Mouse (Mus musculus) forebrain, embryonic 10.5 days (tissue): ENCODE data around the gene Gba2. TPM values are rescaled to one million over a fixed set of nuclear protein-coding genes. Genes with fewer than 3 reads are reported as not detected.

Experiments used
- DNase-seq: peaks from one replicate; pipeline ENCODE4 v3.0.0-alpha.2; 2017; ENCODE audit warnings: low spot score; ENCODE audit errors: extremely low spot score
- H3K27ac ChIP-seq: fragments of 300-500 bp; sonication (generic); 2 replicates; pipeline ENCODE4 v1.5.1; 2016; ENCODE audit warnings: mild to moderate bottlenecking
- H3K27me3 ChIP-seq: fragments of 300-500 bp; sonication (generic); 2 replicates; pipeline ENCODE4 v1.6.1; 2016; ENCODE audit warnings: mild to moderate bottlenecking; ENCODE audit not compliant: poor library complexity, severe bottlenecking
- H3K36me3 ChIP-seq: fragments of 300-500 bp; sonication (generic); replicated peaks from 2 replicates; pipeline ENCODE4 v1.6.1; 2016; ENCODE audit warnings: mild to moderate bottlenecking, moderate library complexity
- H3K4me1 ChIP-seq: fragments of 300-500 bp; sonication (generic); 2 replicates; pipeline ENCODE4 v1.6.1; 2016
- H3K4me3 ChIP-seq: fragments of 300-500 bp; sonication (generic); 2 replicates; pipeline ENCODE4 v1.5.1; 2016; ENCODE audit warnings: mild to moderate bottlenecking, moderate library complexity
- H3K9me3 ChIP-seq: fragments of 300-500 bp; sonication (generic); 2 replicates; pipeline ENCODE4 v1.6.1; 2016; ENCODE audit warnings: mild to moderate bottlenecking, moderate library complexity
- WGBS: fragments of 180-500 bp; shearing (Covaris S2); methylation state at CpG from one replicate; pipeline ENCODE4 v1.1.7; 2016; 5-methylcytosine and 5-hydroxymethylcytosine counted together
- polyA plus RNA-seq: library from polyadenylated mRNA; unstranded; fragments of >200 nt; fragmentation: Nextera tagmentation; extraction: Ambion mirVana; gene quantifications from 2 replicates; pipeline ENCODE4 v1.2.1, GENCODE M21; 2016

The Gba2 gene
- polyA plus RNA-seq, 1 experiment from 2014 or later: 24.3 TPM

DNA sequence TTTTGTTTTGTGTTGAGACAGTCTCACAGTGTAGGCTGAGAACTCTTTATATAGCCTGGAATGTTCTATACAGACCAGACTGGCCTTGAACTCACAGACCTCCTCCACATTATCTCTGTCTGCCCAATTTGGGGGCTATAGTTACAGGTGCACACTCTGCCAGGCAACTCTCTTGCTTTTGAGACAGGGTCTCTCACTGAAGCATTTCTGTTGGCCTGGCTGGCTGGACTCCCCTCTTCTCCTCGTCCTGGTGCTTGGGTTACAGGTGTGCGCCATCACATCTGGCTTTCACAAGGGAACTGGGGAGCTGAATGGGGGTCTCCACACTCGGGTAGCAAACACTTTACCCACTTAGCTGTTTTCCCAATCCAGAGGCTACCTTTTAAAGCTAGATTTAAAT, 13.3 kb upstream of the Gba2 start:
- Histone ChIP-seq H3K27me3 (no peaks in the 10 kb centered on the region), H3K9me3 (no peaks in the 10 kb centered on the region), H3K36me3 (no peaks in the 10 kb centered on the region), H3K4me1 (no peaks in the 10 kb centered on the region; the same call in 1 of the 2 replicates), H3K27ac (no peak overlapping the region), H3K4me3 (no peak overlapping the region)
- DNase-seq: no peak
- WGBS: 82% methylated on average over 3 of the region's 3 CpGs

DNA sequence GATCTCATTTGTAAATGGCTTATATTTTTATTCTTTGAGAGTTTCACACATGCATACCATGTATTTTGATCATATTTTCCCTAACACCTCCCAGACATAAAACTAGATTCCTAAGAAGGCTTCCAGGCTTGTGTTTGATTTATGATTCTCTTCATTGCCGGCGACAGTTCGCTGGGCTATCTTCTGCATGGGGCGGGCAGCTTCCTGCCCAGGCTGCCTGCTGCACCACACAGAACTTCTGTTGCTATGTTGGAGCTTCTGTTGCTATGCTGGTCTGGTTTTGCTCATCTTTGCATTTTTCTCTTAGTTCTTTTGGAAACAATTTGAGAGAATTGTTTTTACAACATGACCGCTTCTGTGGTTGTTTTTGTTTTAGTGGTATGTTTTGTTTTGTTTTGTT, 12.9 kb upstream of the Gba2 start:
- Histone ChIP-seq H3K36me3 (no peaks in the 10 kb centered on the region), H3K9me3 (no peaks in the 10 kb centered on the region), H3K4me1 (peaks cover under 1% of the 10 kb centered on the region), H3K27ac (no peak overlapping the region), H3K4me3 (no peak overlapping the region), H3K27me3 (no peaks in the 10 kb centered on the region)
- 95% methylated on average over 5 of the region's 5 CpGs for WGBS
- DNase-seq: no peak

DNA sequence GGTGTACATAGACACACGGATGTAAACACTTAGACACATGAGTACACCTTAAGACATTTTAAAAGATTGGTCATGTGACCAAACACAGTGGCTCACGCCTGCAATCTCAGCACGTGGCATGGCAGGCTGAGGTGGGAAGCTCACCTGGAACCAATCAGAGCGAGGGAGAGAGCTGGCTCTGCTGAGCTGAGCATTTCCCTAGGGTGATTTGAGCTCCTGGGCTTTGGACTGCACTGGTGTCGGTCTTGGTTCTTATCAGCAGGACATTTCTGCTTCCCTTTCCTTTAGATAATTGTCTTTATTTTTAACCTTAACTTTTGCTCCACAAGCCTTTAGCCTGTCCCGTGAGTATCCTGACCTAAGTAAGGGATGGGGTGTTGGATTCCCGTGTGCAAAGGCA, 9.0 kb upstream of the Gba2 start:
- Histone ChIP-seq H3K4me1 (peaks cover 26% of the 10 kb centered on the region), H3K4me3 (no peak overlapping the region), H3K27me3 (no peaks in the 10 kb centered on the region), H3K36me3 (peaks cover 20% of the 10 kb centered on the region), H3K9me3 (no peaks in the 10 kb centered on the region), H3K27ac (no peak overlapping the region)
- no peak for DNase-seq
- 66% methylated on average over 7 of the region's 7 CpGs for WGBS

DNA sequence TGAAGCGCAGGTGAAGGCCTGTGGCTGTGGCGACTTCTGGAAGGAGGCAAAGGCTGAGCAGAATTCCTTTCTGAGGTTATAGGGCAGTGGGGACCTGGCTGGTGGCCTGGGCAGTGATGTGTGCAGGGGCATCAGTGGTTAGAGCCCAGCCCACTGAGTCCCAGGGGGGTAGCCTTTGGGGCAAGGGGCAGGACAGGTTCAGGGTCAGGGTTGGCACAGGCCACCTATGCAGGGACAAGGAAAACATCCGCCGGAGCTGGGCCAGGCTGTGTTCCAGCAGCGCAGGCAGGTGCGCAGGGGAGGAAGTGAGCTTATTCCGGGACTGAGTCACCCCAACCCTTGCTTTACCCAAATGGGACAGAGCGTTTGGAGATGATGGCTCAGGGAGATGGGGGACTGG, 7.7 kb upstream of the Gba2 start:
- DNase-seq: no peak
- Histone ChIP-seq H3K27ac (no peak overlapping the region), H3K4me1 (peaks cover 26% of the 10 kb centered on the region), H3K27me3 (no peaks in the 10 kb centered on the region), H3K36me3 (peaks cover 33% of the 10 kb centered on the region), H3K9me3 (no peaks in the 10 kb centered on the region), H3K4me3 (no peak overlapping the region)
- WGBS: 73% methylated on average over 8 of the region's 8 CpGs

DNA sequence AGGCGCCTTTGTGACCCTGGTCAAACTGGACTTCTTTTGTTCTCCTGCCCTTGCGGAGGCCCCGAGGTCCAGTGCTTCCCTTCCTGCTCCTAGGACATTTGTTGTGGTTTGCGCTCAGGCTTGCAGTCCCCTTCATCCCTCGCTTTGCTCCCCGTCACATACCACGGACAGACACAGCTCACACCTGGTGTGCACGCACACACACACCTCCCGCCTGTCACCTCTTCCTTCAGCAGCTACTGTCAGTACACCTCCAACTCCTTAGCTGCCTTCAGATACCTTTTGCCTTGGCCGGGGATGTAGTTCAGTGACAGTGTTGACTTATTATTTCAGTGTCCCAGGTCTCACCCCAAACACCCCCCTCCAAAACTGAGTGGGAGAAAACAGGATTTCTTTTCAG, 7.0 kb upstream of the Gba2 start:
- no peaks in the 10 kb centered on the region for H3K9me3 ChIP-seq
- no peaks in the 10 kb centered on the region for H3K27me3 ChIP-seq
- WGBS: 56% methylated on average over 10 of the region's 10 CpGs
- DNase-seq: no peak
- H3K27ac ChIP-seq: no peak overlapping the region
- H3K4me3 ChIP-seq: no peak overlapping the region
- peaks cover 40% of the 10 kb centered on the region for H3K36me3 ChIP-seq
- H3K4me1 ChIP-seq: peaks cover 26% of the 10 kb centered on the region

DNA sequence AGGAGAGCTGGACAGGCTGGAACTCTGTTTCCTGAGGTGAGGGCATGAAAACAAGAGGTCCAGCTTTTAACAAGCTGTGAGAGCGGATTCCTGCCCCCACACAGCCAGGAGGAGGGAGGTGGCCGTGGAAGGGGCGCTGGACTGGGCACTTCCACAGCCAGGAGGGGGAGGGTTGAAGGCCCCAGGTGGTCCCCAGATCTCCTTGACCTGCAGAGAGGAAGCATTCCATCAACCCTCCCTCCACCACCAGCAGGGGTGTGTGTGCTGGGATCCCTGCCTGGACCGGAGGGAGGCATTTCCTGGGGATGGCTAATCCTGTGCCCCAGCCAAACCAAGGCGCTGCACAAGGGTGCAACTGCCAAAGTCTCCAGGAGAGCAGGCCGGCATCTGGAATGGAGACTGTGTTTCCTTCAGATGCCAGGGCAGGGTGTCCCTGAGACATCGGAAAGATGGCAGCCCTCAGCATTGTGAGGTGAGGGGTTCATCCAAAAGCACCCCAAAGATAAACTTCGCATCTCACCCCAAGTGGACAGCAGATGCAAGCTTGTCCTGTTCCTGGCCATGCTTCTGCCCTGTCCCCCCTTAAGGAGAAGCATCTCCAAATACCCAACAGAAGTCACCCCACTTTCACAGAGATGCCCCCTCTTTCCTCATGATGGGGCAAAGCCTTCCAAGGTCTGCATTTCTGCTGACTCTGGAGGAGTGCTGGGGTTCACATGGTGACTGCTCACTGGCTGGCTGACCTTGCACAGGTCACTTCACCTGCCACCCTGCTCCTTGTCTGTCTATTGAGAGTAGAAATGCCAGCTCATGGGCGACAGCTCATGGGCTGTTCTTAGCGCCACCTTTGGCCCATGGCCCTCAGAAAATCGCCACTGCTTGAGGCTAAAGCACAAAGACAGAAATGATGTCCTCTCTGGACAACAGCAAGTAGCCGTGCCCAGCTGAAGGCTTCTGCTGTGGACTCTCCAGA, 6.1 kb upstream of the Gba2 start, which contains the start of gene Msmp:
Gene Msmp, minus strand, starts transcription at position 51 of the 973 bp plus-strand sequence.
- WGBS: 67% methylated on average over 12 of the region's 12 CpGs

DNA sequence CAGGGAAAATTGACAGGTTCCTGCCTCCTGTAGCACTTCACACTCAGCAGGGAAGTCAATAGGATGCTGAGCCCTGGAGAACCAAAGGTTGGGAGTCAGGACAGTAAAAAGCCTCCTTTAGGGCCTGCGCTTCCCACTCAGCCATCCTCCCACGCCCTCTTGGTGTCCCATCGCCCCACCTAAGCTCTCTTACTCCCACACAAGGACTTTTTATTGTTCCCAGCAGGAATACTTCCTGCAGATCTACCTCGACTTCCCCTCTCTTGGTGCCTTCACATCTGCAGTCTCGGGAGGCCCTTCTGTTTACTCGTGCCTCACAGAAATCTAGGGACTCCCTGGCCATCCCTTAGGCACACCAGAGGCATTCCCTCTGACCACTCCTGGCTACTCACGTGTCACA, 4.7 kb upstream of the Gba2 start:
- Histone ChIP-seq H3K4me1 (peaks cover 39% of the 10 kb centered on the region), H3K27ac (no peak overlapping the region), H3K36me3 (peaks cover 47% of the 10 kb centered on the region), H3K27me3 (no peaks in the 10 kb centered on the region), H3K9me3 (no peaks in the 10 kb centered on the region), H3K4me3 (no peak overlapping the region)
- no peak for DNase-seq
- 81% methylated on average over 7 of the region's 7 CpGs for WGBS

More for the DNA sequence above, 6.1 kb upstream of the Gba2 start, which contains the start of gene Msmp:
- Histone ChIP-seq H3K27ac (0 out of 2 replicates have a peak within 1 kb of the TSS, but pooled peaks have one; percentile 11), H3K4me3 (no peak within 1 kb of the TSS), H3K9me3 (no peaks in the 10 kb centered on the region), H3K27me3 (no peaks in the 10 kb centered on the region), H3K4me1 (peaks cover 33% of the 10 kb centered on the region), H3K36me3 (peaks cover 47% of the 10 kb centered on the region)
- DNase-seq: no peak

DNA sequence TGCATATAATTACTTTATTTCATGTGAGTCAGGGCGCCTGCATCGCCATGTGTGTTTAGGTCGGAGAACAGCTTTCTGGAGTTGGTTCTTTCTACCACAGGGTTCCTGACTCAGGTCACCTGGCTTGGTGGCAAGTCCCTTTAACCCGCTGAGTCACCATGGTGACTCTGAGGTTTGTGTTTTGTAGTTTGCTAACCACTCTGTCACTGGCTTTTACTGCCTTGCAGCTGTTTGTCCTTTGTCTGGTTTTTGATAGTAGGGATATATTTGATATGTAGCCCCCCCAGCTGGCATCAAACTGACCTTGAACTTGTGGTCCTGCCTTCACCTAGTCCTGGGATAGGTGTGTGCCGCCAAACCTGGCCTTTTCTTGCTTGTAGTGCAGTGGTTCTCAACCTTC, 3.6 kb upstream of the Gba2 start:
- Histone ChIP-seq H3K36me3 (peaks cover 47% of the 10 kb centered on the region), H3K27ac (no peak overlapping the region), H3K4me1 (peaks cover 49% of the 10 kb centered on the region), H3K27me3 (no peaks in the 10 kb centered on the region), H3K9me3 (no peaks in the 10 kb centered on the region), H3K4me3 (no peak overlapping the region)
- 92% methylated on average over 5 of the region's 5 CpGs for WGBS
- no peak for DNase-seq

DNA sequence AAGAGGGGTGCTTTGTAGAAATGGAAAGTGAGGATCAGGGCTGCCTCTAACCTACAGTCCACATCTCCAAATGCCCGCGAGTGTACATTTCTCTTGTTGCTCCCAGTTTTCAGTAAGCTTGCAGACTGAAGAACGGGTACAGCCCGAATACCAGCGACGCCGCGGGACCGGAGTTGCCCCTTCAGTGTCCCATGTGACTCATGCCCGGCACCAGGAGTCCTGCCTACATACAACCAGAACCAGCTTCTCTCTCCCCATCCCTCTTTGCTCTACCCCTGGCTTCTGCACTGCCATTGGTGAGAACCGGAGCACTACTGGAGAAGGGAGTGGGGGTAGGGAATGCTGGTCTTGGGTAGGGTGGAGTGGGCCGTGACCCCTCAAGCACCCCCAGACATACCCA, 2.7 kb upstream of the Gba2 start:
- Histone ChIP-seq H3K4me1 (peaks cover 56% of the 10 kb centered on the region), H3K36me3 (peaks cover 51% of the 10 kb centered on the region), H3K27me3 (no peaks in the 10 kb centered on the region), H3K9me3 (no peaks in the 10 kb centered on the region), H3K4me3 (no peak overlapping the region), H3K27ac (no peak overlapping the region)
- DNase-seq: no peak
- WGBS: 94% methylated on average over 12 of the region's 12 CpGs

DNA sequence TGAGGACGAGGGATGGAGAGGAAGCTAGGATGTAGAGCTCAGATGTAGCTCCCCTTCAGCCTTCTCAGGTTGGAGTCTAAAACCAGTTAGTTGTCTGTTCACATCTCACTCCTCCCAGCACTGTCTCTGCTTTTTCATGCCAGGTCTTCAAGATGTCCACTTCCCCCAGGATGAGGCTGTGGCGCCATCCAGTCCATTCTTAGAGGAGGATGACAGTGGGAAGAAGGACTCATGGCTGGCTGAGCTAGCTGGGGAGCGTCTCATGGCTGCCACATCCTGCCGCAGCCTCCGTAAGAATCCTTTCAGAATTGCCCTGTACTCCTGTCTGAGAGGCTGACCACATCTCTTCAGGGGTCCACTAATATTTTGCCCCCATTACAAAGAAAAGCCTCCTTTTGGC, 2.0 kb upstream of the Gba2 start:
- Histone ChIP-seq H3K4me1 (peaks cover 55% of the 10 kb centered on the region), H3K27me3 (no peaks in the 10 kb centered on the region), H3K36me3 (peaks cover 55% of the 10 kb centered on the region), H3K9me3 (no peaks in the 10 kb centered on the region), H3K4me3 (no peak overlapping the region), H3K27ac (no peak overlapping the region)
- no peak for DNase-seq
- 95% methylated on average over 5 of the region's 5 CpGs for WGBS

DNA sequence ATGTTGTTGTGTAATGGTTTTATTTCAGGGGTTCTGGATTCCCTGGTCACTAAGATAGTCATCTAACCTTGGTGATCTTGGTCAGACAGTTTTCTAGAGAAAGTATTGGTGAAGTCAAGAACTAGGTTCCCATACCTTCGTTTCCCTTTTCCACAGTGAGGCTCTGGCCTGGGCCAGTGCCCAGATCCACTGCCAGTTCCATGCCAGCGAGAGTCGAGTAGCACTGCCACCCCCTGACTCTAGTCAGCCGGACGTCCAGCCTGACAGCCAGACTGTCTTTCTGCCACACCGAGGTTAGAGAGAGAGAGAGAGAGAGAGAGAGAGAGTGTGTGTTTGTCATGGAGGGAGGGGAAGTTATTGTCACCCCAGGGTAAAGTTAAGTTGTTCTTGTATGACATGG, 1.1 kb upstream of the Gba2 start:
- H3K9me3 ChIP-seq: no peaks in the 10 kb centered on the region
- peak overlapping the region; percentile 96 for H3K4me3 ChIP-seq
- H3K36me3 ChIP-seq: peaks cover 62% of the 10 kb centered on the region
- peaks cover 55% of the 10 kb centered on the region for H3K4me1 ChIP-seq
- no peaks in the 10 kb centered on the region for H3K27me3 ChIP-seq
- H3K27ac ChIP-seq: no peak overlapping the region
- WGBS: 89% methylated on average over 6 of the region's 6 CpGs
- DNase-seq: no peak

DNA sequence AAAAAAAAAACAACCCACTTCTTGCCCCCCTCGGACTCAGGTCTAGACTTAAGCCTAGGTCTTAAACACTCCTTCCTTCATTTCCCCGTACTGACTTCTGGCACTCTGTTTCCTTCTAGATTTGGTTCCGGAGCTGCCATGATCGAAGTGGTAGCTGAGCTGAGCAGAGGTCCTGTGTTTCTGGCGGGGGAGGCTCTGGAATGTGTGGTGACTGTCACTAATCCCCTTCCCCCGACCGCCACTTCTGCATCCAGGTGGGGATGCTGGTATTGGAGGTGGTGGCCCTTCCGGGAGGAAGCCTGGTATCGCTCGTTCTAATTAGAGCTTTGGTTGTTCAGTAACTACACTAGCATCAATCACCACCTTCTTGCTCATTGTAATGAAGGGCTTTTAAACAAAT, 583 bp upstream of the Gba2 start:
- no peaks in the 10 kb centered on the region for H3K9me3 ChIP-seq
- H3K36me3 ChIP-seq: peaks cover 61% of the 10 kb centered on the region
- peak overlapping the region; percentile 96 for H3K4me3 ChIP-seq
- peak overlapping the region; percentile 94 for H3K27ac ChIP-seq
- whole genome bisulfite sequencing: 10% methylated on average over 10 of the region's 10 CpGs
- no peak for DNase-seq
- peaks cover 51% of the 10 kb centered on the region for H3K4me1 ChIP-seq
- no peaks in the 10 kb centered on the region for H3K27me3 ChIP-seq

DNA sequence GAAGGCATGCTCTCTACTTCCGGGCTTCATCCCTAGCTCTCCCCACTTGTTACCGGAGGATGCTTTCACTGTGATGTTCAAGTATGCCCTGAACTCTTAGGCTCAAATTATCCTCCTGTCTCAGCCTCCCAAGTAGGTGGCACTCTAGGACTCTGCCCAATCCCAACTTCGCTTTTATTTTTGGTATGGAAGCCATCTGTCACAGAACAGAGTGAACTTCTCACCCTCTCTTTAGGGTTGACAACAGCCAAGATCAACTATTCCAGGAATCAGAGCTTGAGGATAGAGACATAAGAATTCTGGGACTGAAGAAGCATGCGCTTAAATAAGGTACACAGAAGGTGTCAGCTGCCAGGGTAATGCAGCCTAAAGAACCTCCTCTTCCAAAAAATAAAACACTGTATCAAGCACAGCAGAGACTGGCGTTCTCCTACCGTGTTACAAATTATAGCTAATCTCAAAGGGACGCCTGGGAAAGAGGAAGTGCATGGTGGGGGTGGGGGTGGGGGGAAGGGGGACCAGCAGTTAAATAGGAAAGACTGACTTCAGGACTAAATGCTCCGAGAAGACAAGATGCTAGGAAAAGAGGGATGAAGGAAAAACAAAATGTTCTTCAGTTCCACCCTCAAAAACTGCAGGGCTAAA, 1.3 kb downstream of the Gba2 start:
- Histone ChIP-seq H3K4me3 (peak overlapping the region; percentile 96), H3K27me3 (no peaks in the 10 kb centered on the region), H3K27ac (no peak overlapping the region), H3K4me1 (peaks cover 48% of the 10 kb centered on the region), H3K36me3 (peaks cover 61% of the 10 kb centered on the region), H3K9me3 (no peaks in the 10 kb centered on the region)
- no peak for DNase-seq
- 60% methylated on average over 8 of the region's 8 CpGs for WGBS
